Mouse (Mus musculus): ENCODE results near the gene Rad51b. TPM values are rescaled to one million over a fixed set of nuclear protein-coding genes. Genes with fewer than 3 reads are reported as not detected.

Gene Rad51b
- total and polyA plus RNA-seq, 3 experiments: 6.5 to 8.6 (median 8.5) TPM

- H3K27ac ChIP-seq (ENCODE audit: insufficient read depth, low read depth): no peak overlapping the region
- no peak overlapping the region for H3K4me2 ChIP-seq (ENCODE audit: insufficient read depth, low read depth, poor library complexity, severe bottlenecking)
- H3K36me3 ChIP-seq (replicated peaks in 1 of 2; ENCODE audit: control insufficient read depth in 1 of 2, insufficient read depth in 1 of 2, low read length in 1 of 2): peaks cover 0 to 4% of the 10 kb centered on the region in 2 experiments
- H3K9me3 ChIP-seq (replicated peaks; ENCODE audit: low read length): no peaks in the 10 kb centered on the region
- H3K4me1 ChIP-seq (ENCODE audit: control insufficient read depth in 1 of 2, insufficient read depth in 2 of 2): peaks cover 22 to 65% of the 10 kb centered on the region in 2 experiments
- no peak overlapping the region for H3K4me3 ChIP-seq (replicated peaks in 1 of 3; ENCODE audit: low read depth in 2 of 3, low read length in 2 of 3, poor library complexity in 1 of 3)
- H3K9ac ChIP-seq (ENCODE audit: insufficient read depth, low read depth): no peak overlapping the region
- no peaks in the 10 kb centered on the region for H3K27me3 ChIP-seq (replicated peaks)
- no peak for DNase-seq (ENCODE audit: extremely low read depth)
- TF ChIP-seq CHD1 (IDR thresholded peaks at IDR 0.05; ENCODE audit: low read depth, low read length): no peak
- TF ChIP-seq ELF1 (IDR thresholded peaks at IDR 0.05; ENCODE audit: low read depth, low read length): no peak
- dilution Hi-C loops (cut with MboI; ENCODE audit: extremely low pct_ligation_motif_present, extremely low pct_unique_long_range_greater_than_20kb, low sequenced_read_pairs): no loop called here
- in situ Hi-C loops (cut with MboI; ENCODE audit: low pct_ligation_motif_present, low pct_unique_long_range_greater_than_20kb, low sequenced_read_pairs): no loop called here
- H3K79me2 ChIP-seq (replicated peaks; ENCODE audit: control insufficient read depth, extremely low read depth, insufficient read depth, poor library complexity, severe bottlenecking): no peaks in the 10 kb centered on the region
These were observed 318.7 kb downstream of the Rad51b start for GRCm38 (mm10) chr12:79615717-79616316.

GRCm38 (mm10) chr12:79619009-79619408 is 321.9 kb downstream of the Rad51b start:
- DNase-seq (ENCODE audit: extremely low read depth): no peak
- peaks cover 0 to 4% of the 10 kb centered on the region in 2 experiments for H3K36me3 ChIP-seq (replicated peaks in 1 of 2; ENCODE audit: control insufficient read depth in 1 of 2, insufficient read depth in 1 of 2, low read length in 1 of 2)
- H3K9me3 ChIP-seq (replicated peaks; ENCODE audit: low read length): no peaks in the 10 kb centered on the region
- no peak overlapping the region for H3K9ac ChIP-seq (ENCODE audit: insufficient read depth, low read depth)
- dilution Hi-C loops (cut with MboI; ENCODE audit: extremely low pct_ligation_motif_present, extremely low pct_unique_long_range_greater_than_20kb, low sequenced_read_pairs) (no loop called here), in situ Hi-C loops (cut with MboI; ENCODE audit: low pct_ligation_motif_present, low pct_unique_long_range_greater_than_20kb, low sequenced_read_pairs) (no loop called here)
- H3K79me2 ChIP-seq (replicated peaks; ENCODE audit: control insufficient read depth, extremely low read depth, insufficient read depth, poor library complexity, severe bottlenecking): no peaks in the 10 kb centered on the region
- no peak overlapping the region for H3K4me3 ChIP-seq (replicated peaks in 1 of 3; ENCODE audit: low read depth in 2 of 3, low read length in 2 of 3, poor library complexity in 1 of 3)
- H3K4me2 ChIP-seq (ENCODE audit: insufficient read depth, low read depth, poor library complexity, severe bottlenecking): no peak overlapping the region
- TF ChIP-seq RAD21 (IDR thresholded peaks at IDR 0.05; ENCODE audit: low read depth, low read length) (peak; percentile 58), CTCF (conservative IDR thresholded peaks at IDR 0.05 in 1 of 2, IDR thresholded peaks at IDR 0.05 in 1 of 2; ENCODE audit: low read depth in 2 of 2, low read length in 2 of 2) (peak in 1 of 2 experiments; percentile 49; a peak in 2 of 4 replicates), SMC3 (IDR thresholded peaks at IDR 0.05; ENCODE audit: low read depth, low read length) (peak; percentile 55), MXI1 (IDR thresholded peaks at IDR 0.05; ENCODE audit: low read depth, low read length) (no peak)
- H3K27ac ChIP-seq (ENCODE audit: insufficient read depth, low read depth): no peak overlapping the region
- H3K27me3 ChIP-seq (replicated peaks): no peaks in the 10 kb centered on the region
- H3K4me1 ChIP-seq (ENCODE audit: control insufficient read depth in 1 of 2, insufficient read depth in 2 of 2): peaks cover 11 to 47% of the 10 kb centered on the region in 2 experiments

- no peak overlapping the region for H3K9ac ChIP-seq (ENCODE audit: insufficient read depth, low read depth)
- no peak overlapping the region for H3K4me2 ChIP-seq (ENCODE audit: insufficient read depth, low read depth, poor library complexity, severe bottlenecking)
- dilution Hi-C loops (cut with MboI; ENCODE audit: extremely low pct_ligation_motif_present, extremely low pct_unique_long_range_greater_than_20kb, low sequenced_read_pairs): no loop called here
- no peaks in the 10 kb centered on the region for H3K27me3 ChIP-seq (replicated peaks)
- peaks cover 0 to 4% of the 10 kb centered on the region in 2 experiments for H3K36me3 ChIP-seq (replicated peaks in 1 of 2; ENCODE audit: control insufficient read depth in 1 of 2, insufficient read depth in 1 of 2, low read length in 1 of 2)
- no peaks in the 10 kb centered on the region for H3K79me2 ChIP-seq (replicated peaks; ENCODE audit: control insufficient read depth, extremely low read depth, insufficient read depth, poor library complexity, severe bottlenecking)
- in situ Hi-C loops (cut with MboI; ENCODE audit: low pct_ligation_motif_present, low pct_unique_long_range_greater_than_20kb, low sequenced_read_pairs): no loop called here
- DNase-seq (ENCODE audit: extremely low read depth): no peak
- H3K4me1 ChIP-seq (ENCODE audit: control insufficient read depth in 1 of 2, insufficient read depth in 2 of 2): peaks cover 14 to 50% of the 10 kb centered on the region in 2 experiments
- no peak overlapping the region for H3K27ac ChIP-seq (ENCODE audit: insufficient read depth, low read depth)
- TF ChIP-seq KAT2A (IDR thresholded peaks at IDR 0.05; ENCODE audit: insufficient replicate concordance, low read length) (no peak), MYC (IDR thresholded peaks at IDR 0.05; ENCODE audit: low read depth, low read length) (no peak), NRF1 (IDR thresholded peaks at IDR 0.05; ENCODE audit: low read depth, low read length) (no peak), E2F4 (IDR thresholded peaks at IDR 0.05; ENCODE audit: insufficient replicate concordance, low read depth, low read length) (no peak), ETS1 (conservative IDR thresholded peaks at IDR 0.05; ENCODE audit: low read depth, low read length) (no peak), IRF4 (IDR thresholded peaks at IDR 0.05; ENCODE audit: low read depth, low read length) (no peak), MAZ (IDR thresholded peaks at IDR 0.05; ENCODE audit: low read depth, low read length) (no peak), CHD2 (IDR thresholded peaks at IDR 0.05; ENCODE audit: low read length) (no peak), TCF12 (IDR thresholded peaks at IDR 0.05; ENCODE audit: low read depth, low read length) (no peak), TBP (conservative IDR thresholded peaks at IDR 0.05; ENCODE audit: low read depth, low read length) (no peak), ZKSCAN1 (IDR thresholded peaks at IDR 0.05; ENCODE audit: borderline replicate concordance, low read depth, low read length) (no peak)
- H3K4me3 ChIP-seq (replicated peaks in 1 of 3; ENCODE audit: low read depth in 2 of 3, low read length in 2 of 3, poor library complexity in 1 of 3): no peak overlapping the region
- H3K9me3 ChIP-seq (replicated peaks; ENCODE audit: low read length): no peaks in the 10 kb centered on the region
These were observed 323.6 kb downstream of the Rad51b start for GRCm38 (mm10) chr12:79620693-79621092.
